Mouse (Mus musculus) forebrain, embryonic 14.5 days (tissue): ENCODE measurements around the gene Hecw1. TPM values are rescaled to one million over a fixed set of nuclear protein-coding genes. Genes with fewer than 3 reads are reported as not detected.

Experiments used
- ATAC-seq: fragments of 200-750 bp; cut with Nextera tagmentation; 2 replicates; pipeline ENCODE4 v1.8.0; 2017; ENCODE audit warnings: mild to moderate bottlenecking, moderate library complexity
- DNase-seq: peaks from one replicate; pipeline ENCODE4 v3.0.0-alpha.2; 2015; ENCODE audit warnings: low spot score
- H3K27ac ChIP-seq: fragments of 300-500 bp; sonication (generic); 2 replicates; pipeline ENCODE4 v1.5.1; 2014; ENCODE audit warnings: low read depth, mild to moderate bottlenecking, control low read depth, low read length, moderate library complexity
- H3K27me3 ChIP-seq: fragments of 300-500 bp; sonication (generic); replicated peaks from 2 replicates; pipeline ENCODE4 v1.6.1; 2014; ENCODE audit warnings: low read length, control low read depth, mixed read lengths; ENCODE audit not compliant: control insufficient read depth, insufficient read depth
- H3K36me3 ChIP-seq: fragments of 300-500 bp; sonication (generic); 2 replicates; pipeline ENCODE4 v1.6.1; 2014; ENCODE audit warnings: low read length, control low read depth; ENCODE audit not compliant: control insufficient read depth, insufficient read depth
- H3K4me1 ChIP-seq: fragments of 300-500 bp; sonication (generic); 2 replicates; pipeline ENCODE4 v1.6.1; 2014; ENCODE audit warnings: antibody characterized with exemption, low read length, control low read depth; ENCODE audit not compliant: control insufficient read depth, insufficient read depth
- H3K4me2 ChIP-seq: fragments of 300-500 bp; sonication (generic); 2 replicates; pipeline ENCODE4 v1.6.1; 2014; ENCODE audit warnings: mild to moderate bottlenecking, control low read depth, low read length
- H3K4me3 ChIP-seq: fragments of 300-500 bp; sonication (generic); 2 replicates; pipeline ENCODE4 v1.5.1; 2014; ENCODE audit warnings: low read depth, low read length, control low read depth
- H3K9ac ChIP-seq: fragments of 300-500 bp; sonication (generic); 2 replicates; pipeline ENCODE4 v1.6.1; 2014; ENCODE audit warnings: mild to moderate bottlenecking, low read length, control low read depth, moderate library complexity
- H3K9me3 ChIP-seq: fragments of 300-500 bp; sonication (generic); replicated peaks from 2 replicates; pipeline ENCODE4 v1.6.1; 2016; ENCODE audit warnings: low read length, control low read depth, mixed read lengths; ENCODE audit not compliant: control insufficient read depth
- WGBS: fragments of 180-500 bp; shearing (Covaris S2); extraction: QIAGEN DNeasy Blood & Tissue Kit; methylation state at CpG from one replicate; pipeline ENCODE4 v1.1.7; 2014; 5-methylcytosine and 5-hydroxymethylcytosine counted together
- polyA plus RNA-seq: library from polyadenylated mRNA; unstranded; fragments of >200 nt; fragmentation: Nextera tagmentation; extraction: Ambion mirVana; gene quantifications from 2 replicates; pipeline ENCODE4 v1.2.1, GENCODE M21; 2014

Gene Hecw1
- polyA plus RNA-seq, 1 experiment from 2014 or later, result 29.2 TPM

- Histone ChIP-seq H3K4me1 (no peaks in the 10 kb centered on the region), H3K4me3 (no peak overlapping the region), H3K27ac (no peak overlapping the region)
Observed at GRCm38 (mm10) chr13:14439540-14439939, 83.5 kb downstream of the Hecw1 start.

GRCm38 (mm10) chr13:14428845-14429553, 94.0 kb downstream of the Hecw1 start:
- ATAC-seq (no peak), DNase-seq (no peak)
- Histone ChIP-seq H3K27me3 (no peaks in the 10 kb centered on the region), H3K4me1 (no peaks in the 10 kb centered on the region), H3K4me3 (no peak overlapping the region), H3K9ac (no peak overlapping the region), H3K9me3 (no peaks in the 10 kb centered on the region), H3K27ac (no peak overlapping the region), H3K4me2 (no peak overlapping the region), H3K36me3 (no peaks in the 10 kb centered on the region)
- WGBS, result 92% methylated on average over 6 of the region's 6 CpGs

More at GRCm38 (mm10) chr13:14439540-14439939, 83.5 kb downstream of the Hecw1 start:
- DNase-seq (no peak), ATAC-seq (no peak)
- H3K9ac ChIP-seq, result no peak overlapping the region
- H3K27me3 ChIP-seq, result no peaks in the 10 kb centered on the region
- no peak overlapping the region for H3K4me2 ChIP-seq
- H3K9me3 ChIP-seq, result no peaks in the 10 kb centered on the region
- H3K36me3 ChIP-seq, result no peaks in the 10 kb centered on the region

DNA sequence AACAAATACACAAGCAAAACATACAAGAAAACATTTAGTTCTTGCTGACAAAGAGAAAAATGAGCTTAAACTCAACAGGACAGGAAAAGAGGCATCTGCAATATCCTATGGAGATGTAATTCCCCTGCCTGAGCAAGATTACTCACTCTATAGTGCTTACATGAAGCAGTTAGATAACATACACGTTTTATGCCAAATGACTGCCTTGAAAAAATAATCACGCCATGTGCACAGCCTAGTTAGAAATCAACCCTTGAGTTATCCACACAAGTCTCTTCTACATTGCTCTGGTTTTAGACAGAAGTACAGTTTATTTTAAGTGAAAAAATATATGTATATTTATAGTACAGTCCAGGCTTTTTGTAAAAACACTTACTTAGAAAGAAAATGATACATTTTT, 98.2 kb downstream of the Hecw1 start:
- no peaks in the 10 kb centered on the region for H3K4me1 ChIP-seq
- no peaks in the 10 kb centered on the region for H3K27me3 ChIP-seq
- no peak overlapping the region for H3K4me3 ChIP-seq
- no peaks in the 10 kb centered on the region for H3K36me3 ChIP-seq
- no peak overlapping the region for H3K4me2 ChIP-seq
- DNase-seq, result no peak
- H3K9me3 ChIP-seq, result no peaks in the 10 kb centered on the region
- ATAC-seq, result no peak
- 84% methylated on average over 2 of the region's 2 CpGs for WGBS
- H3K9ac ChIP-seq, result no peak overlapping the region
- no peak overlapping the region for H3K27ac ChIP-seq

DNA sequence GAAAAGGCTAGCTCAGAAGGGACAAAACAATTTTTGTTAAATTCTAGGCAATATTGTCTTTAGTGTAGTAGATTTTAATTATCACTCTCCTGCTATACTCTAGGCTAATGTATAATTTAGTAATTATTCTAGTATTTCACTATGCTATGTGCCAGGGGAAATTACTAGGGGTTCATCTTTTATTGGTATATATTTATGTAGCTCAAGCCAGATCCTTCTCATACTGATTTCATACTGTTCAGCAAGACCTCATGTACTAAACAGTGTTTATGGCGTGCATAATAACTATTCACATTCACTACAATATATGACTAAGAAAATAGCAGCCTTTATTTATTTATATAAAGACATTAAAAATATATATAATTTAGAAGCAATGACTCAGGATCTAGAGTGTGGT, 109.6 kb downstream of the Hecw1 start:
- WGBS, result 83% methylated on average over 1 of the region's 1 CpGs
- H3K9me3 ChIP-seq, result no peaks in the 10 kb centered on the region
- H3K4me3 ChIP-seq, result no peak overlapping the region
- no peak overlapping the region for H3K9ac ChIP-seq
- H3K27ac ChIP-seq, result no peak overlapping the region
- DNase-seq (no peak), ATAC-seq (no peak)
- no peaks in the 10 kb centered on the region for H3K4me1 ChIP-seq
- no peak overlapping the region for H3K4me2 ChIP-seq
- H3K27me3 ChIP-seq, result no peaks in the 10 kb centered on the region
- no peaks in the 10 kb centered on the region for H3K36me3 ChIP-seq

DNA sequence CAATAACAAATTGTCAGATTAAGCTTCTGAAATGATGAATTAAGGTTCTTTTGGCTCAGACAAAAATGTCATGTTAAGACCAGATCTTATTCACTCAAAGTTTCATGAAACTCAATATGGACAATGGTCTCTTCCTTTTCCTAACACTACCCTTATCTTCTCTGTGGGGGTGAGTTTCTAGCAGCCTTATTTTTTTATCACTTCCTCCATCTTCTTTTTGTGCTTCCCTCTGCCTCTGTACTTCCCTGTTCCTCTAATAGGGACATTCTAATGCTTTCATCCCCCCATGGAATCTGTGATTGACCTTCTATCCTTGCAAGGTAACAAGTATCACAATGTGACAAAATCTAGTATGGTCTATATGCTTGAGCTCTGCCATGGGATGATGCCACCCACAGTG, 148.6 kb downstream of the Hecw1 start:
- DNase-seq, result no peak
- no peak for ATAC-seq
- no peak overlapping the region for H3K4me2 ChIP-seq
- H3K4me3 ChIP-seq, result no peak overlapping the region
- H3K4me1 ChIP-seq, result no peaks in the 10 kb centered on the region
- H3K27me3 ChIP-seq, result no peaks in the 10 kb centered on the region
- no peaks in the 10 kb centered on the region for H3K9me3 ChIP-seq
- H3K36me3 ChIP-seq, result peaks cover 4% of the 10 kb centered on the region
- no peak overlapping the region for H3K27ac ChIP-seq
- no peak overlapping the region for H3K9ac ChIP-seq

DNA sequence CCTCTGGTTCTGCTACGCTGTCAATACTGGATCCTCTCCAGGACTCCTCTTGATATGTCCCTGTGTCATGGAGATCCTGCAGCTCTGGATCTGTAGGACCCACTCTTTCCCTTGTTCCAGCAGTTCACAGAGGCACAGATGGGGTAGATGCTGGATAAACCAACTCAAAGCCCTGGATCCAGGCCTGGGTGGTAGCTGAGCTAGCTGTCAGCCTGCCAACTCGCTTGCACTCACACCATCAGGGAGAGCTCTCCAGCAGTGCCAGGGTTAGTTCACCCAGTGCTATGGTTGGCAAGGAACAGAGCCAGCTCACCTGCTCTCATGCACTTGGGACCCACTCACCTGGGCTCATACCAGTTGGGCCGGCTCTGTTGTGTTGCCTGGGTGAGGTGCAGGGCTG, 157.5 kb downstream of the Hecw1 start:
- DNase-seq (peak; percentile 7), ATAC-seq (no peak)
- no peak overlapping the region for H3K9ac ChIP-seq
- WGBS, result 91% methylated on average over 3 of the region's 3 CpGs
- no peaks in the 10 kb centered on the region for H3K4me1 ChIP-seq
- H3K36me3 ChIP-seq, result no peaks in the 10 kb centered on the region
- H3K9me3 ChIP-seq, result no peaks in the 10 kb centered on the region
- no peak overlapping the region for H3K4me2 ChIP-seq
- H3K27me3 ChIP-seq, result no peaks in the 10 kb centered on the region
- H3K4me3 ChIP-seq, result no peak overlapping the region
- H3K27ac ChIP-seq, result no peak overlapping the region

- Histone ChIP-seq H3K4me2 (no peak overlapping the region), H3K9me3 (no peaks in the 10 kb centered on the region; the same call in 1 of the 2 replicates), H3K4me1 (no peaks in the 10 kb centered on the region), H3K27me3 (no peaks in the 10 kb centered on the region), H3K36me3 (no peaks in the 10 kb centered on the region), H3K9ac (no peak overlapping the region), H3K4me3 (no peak overlapping the region), H3K27ac (no peak overlapping the region)
- no peak for DNase-seq
- WGBS, result 96% methylated on average over 1 of the region's 1 CpGs
- ATAC-seq, result no peak
Observed at GRCm38 (mm10) chr13:14327252-14327651, 195.8 kb downstream of the Hecw1 start.

GRCm38 (mm10) chr13:14306617-14307016, 216.4 kb downstream of the Hecw1 start:
- peaks cover 6% of the 10 kb centered on the region; the same call in 1 of the 2 replicates for H3K36me3 ChIP-seq
- ATAC-seq, result no peak
- H3K4me3 ChIP-seq, result no peak overlapping the region
- WGBS, result 37% methylated on average over 8 of the region's 8 CpGs
- H3K4me1 ChIP-seq, result no peaks in the 10 kb centered on the region
- no peaks in the 10 kb centered on the region for H3K9me3 ChIP-seq
- DNase-seq, result no peak
- H3K27ac ChIP-seq, result no peak overlapping the region
- H3K9ac ChIP-seq, result no peak overlapping the region
- no peaks in the 10 kb centered on the region for H3K27me3 ChIP-seq
- no peak overlapping the region for H3K4me2 ChIP-seq

GRCm38 (mm10) chr13:14304103-14304502, 218.9 kb downstream of the Hecw1 start:
- H3K4me3 ChIP-seq, result no peak overlapping the region
- H3K27me3 ChIP-seq, result no peaks in the 10 kb centered on the region
- peaks cover 6% of the 10 kb centered on the region; the same call in 1 of the 2 replicates for H3K36me3 ChIP-seq
- H3K4me2 ChIP-seq, result no peak overlapping the region
- no peak overlapping the region for H3K9ac ChIP-seq
- H3K4me1 ChIP-seq, result no peaks in the 10 kb centered on the region
- ATAC-seq, result no peak
- DNase-seq, result no peak
- no peak overlapping the region for H3K27ac ChIP-seq
- 98% methylated on average over 1 of the region's 1 CpGs for WGBS
- H3K9me3 ChIP-seq, result no peaks in the 10 kb centered on the region
